Mouse (Mus musculus) hindbrain, postnatal 0 days (tissue): ENCODE data around the gene Corin. TPM values are rescaled to one million over a fixed set of nuclear protein-coding genes. Genes with fewer than 3 reads are reported as not detected.

Experiments used
- ATAC-seq: fragments of 200-750 bp; cut with Nextera tagmentation; 2 replicates; pipeline ENCODE4 v1.8.0; 2017; ENCODE audit warnings: mild to moderate bottlenecking, moderate TSS enrichment, moderate library complexity
- DNase-seq: peaks from one replicate; pipeline ENCODE4 v3.0.0-alpha.2; 2015; ENCODE audit warnings: low spot score
- H3K27ac ChIP-seq: fragments of 300-500 bp; sonication (generic); 2 replicates; pipeline ENCODE4 v1.5.1; 2014; ENCODE audit warnings: mild to moderate bottlenecking
- H3K27me3 ChIP-seq: fragments of 300-500 bp; sonication (generic); 2 replicates; pipeline ENCODE4 v1.6.1; 2014; ENCODE audit warnings: low read length, mixed read lengths; ENCODE audit not compliant: insufficient read depth
- H3K36me3 ChIP-seq: fragments of 300-500 bp; sonication (generic); 2 replicates; pipeline ENCODE4 v1.6.1; 2014; ENCODE audit warnings: low read length, mixed read lengths; ENCODE audit not compliant: insufficient read depth
- H3K4me1 ChIP-seq: fragments of 300-500 bp; sonication (generic); 2 replicates; pipeline ENCODE4 v1.6.1; 2014; ENCODE audit warnings: antibody characterized with exemption, low read length, mixed read lengths; ENCODE audit not compliant: insufficient read depth
- H3K4me2 ChIP-seq: fragments of 300-500 bp; sonication (generic); 2 replicates; pipeline ENCODE4 v1.6.1; 2014; ENCODE audit warnings: low read depth, mild to moderate bottlenecking, low read length, moderate library complexity, mixed read lengths
- H3K4me3 ChIP-seq: fragments of 300-500 bp; sonication (generic); 2 replicates; pipeline ENCODE4 v1.5.1; 2014; ENCODE audit warnings: low read length
- H3K9ac ChIP-seq: fragments of 300-500 bp; sonication (generic); replicated peaks from 2 replicates; pipeline ENCODE4 v1.6.1; 2014; ENCODE audit warnings: mild to moderate bottlenecking, low read length, moderate library complexity, mixed read lengths
- H3K9me3 ChIP-seq: fragments of 300-500 bp; sonication (generic); 2 replicates; pipeline ENCODE4 v1.6.1; 2016; ENCODE audit warnings: low read length, mixed read lengths
- CTCF ChIP-seq: IDR thresholded peaks from 2 replicates; pipeline ENCODE4 v1.5.1; 2016; ENCODE audit warnings: antibody characterized with exemption, control low read depth, low read depth
- WGBS: fragments of 180-500 bp; shearing (Covaris S2); extraction: QIAGEN DNeasy Blood & Tissue Kit; methylation state at CpG from one replicate; pipeline ENCODE4 v1.1.7; 2014; 5-methylcytosine and 5-hydroxymethylcytosine counted together
- polyA plus RNA-seq: library from polyadenylated mRNA; unstranded; fragments of >200 nt; fragmentation: Nextera tagmentation; extraction: Ambion mirVana; gene quantifications from 2 replicates; pipeline ENCODE4 v1.2.1, GENCODE M21; 2015
- total RNA-seq: library from RNA; depleted of rRNA; stranded (reverse); fragments of >200 nt; gene quantifications from 2 replicates; pipeline ENCODE4 v1.2.3, GENCODE M21; 2014

Corin gene
- total and polyA plus RNA-seq, 2 experiments from 2014 or later, result 0.71 to 1.1 TPM

- DNase-seq (no peak), ATAC-seq (no peak)
- no peak overlapping the region for H3K27ac ChIP-seq
- 74% methylated on average over 11 of the region's 11 CpGs for WGBS
- no peaks in the 10 kb centered on the region for H3K27me3 ChIP-seq
- H3K4me2 ChIP-seq, result no peak overlapping the region
- no peaks in the 10 kb centered on the region for H3K9me3 ChIP-seq
- no peaks in the 10 kb centered on the region for H3K36me3 ChIP-seq
- no peak overlapping the region for H3K9ac ChIP-seq
- H3K4me3 ChIP-seq, result no peak overlapping the region
- TF ChIP-seq CTCF, result 0 out of 2 replicates have a peak, but pooled peaks have one; percentile 7
- H3K4me1 ChIP-seq, result no peaks in the 10 kb centered on the region
Observed at GRCm38 (mm10) chr5:72443946-72444345, 60.3 kb downstream of the Corin start.

GRCm38 (mm10) chr5:72443007-72443406 lies 61.3 kb downstream of the Corin start:
- Histone ChIP-seq H3K4me3 (no peak overlapping the region), H3K36me3 (no peaks in the 10 kb centered on the region), H3K4me2 (no peak overlapping the region), H3K9ac (no peak overlapping the region), H3K9me3 (no peaks in the 10 kb centered on the region), H3K27me3 (no peaks in the 10 kb centered on the region), H3K27ac (no peak overlapping the region), H3K4me1 (no peaks in the 10 kb centered on the region)
- ATAC-seq, result no peak
- no peak for TF ChIP-seq CTCF
- DNase-seq, result no peak
- 72% methylated on average over 4 of the region's 4 CpGs for WGBS

GRCm38 (mm10) chr5:72441181-72441580 lies 63.1 kb downstream of the Corin start:
- no peak overlapping the region for H3K27ac ChIP-seq
- no peak overlapping the region for H3K4me2 ChIP-seq
- H3K4me1 ChIP-seq, result no peaks in the 10 kb centered on the region
- no peaks in the 10 kb centered on the region for H3K36me3 ChIP-seq
- H3K4me3 ChIP-seq, result no peak overlapping the region
- no peaks in the 10 kb centered on the region for H3K9me3 ChIP-seq
- no peaks in the 10 kb centered on the region for H3K27me3 ChIP-seq
- no peak for DNase-seq
- 78% methylated on average over 10 of the region's 10 CpGs for WGBS
- no peak overlapping the region for H3K9ac ChIP-seq
- no peak for TF ChIP-seq CTCF
- ATAC-seq, result no peak

- H3K27ac ChIP-seq, result no peak overlapping the region
- 92% methylated on average over 11 of the region's 11 CpGs for WGBS
- no peak for ATAC-seq
Observed at GRCm38 (mm10) chr5:72435085-72435484, 69.2 kb downstream of the Corin start.

GRCm38 (mm10) chr5:72431856-72432255 lies 72.4 kb downstream of the Corin start:
- Histone ChIP-seq H3K4me2 (no peak overlapping the region), H3K4me1 (no peaks in the 10 kb centered on the region), H3K4me3 (no peak overlapping the region), H3K9ac (no peak overlapping the region), H3K9me3 (no peaks in the 10 kb centered on the region), H3K27ac (no peak overlapping the region), H3K27me3 (no peaks in the 10 kb centered on the region), H3K36me3 (no peaks in the 10 kb centered on the region)
- DNase-seq (no peak), ATAC-seq (no peak)
- no peak for TF ChIP-seq CTCF
- WGBS, result 88% methylated on average over 3 of the region's 3 CpGs

More at GRCm38 (mm10) chr5:72435085-72435484, 69.2 kb downstream of the Corin start:
- no peak for TF ChIP-seq CTCF
- Histone ChIP-seq H3K4me3 (no peak overlapping the region), H3K9me3 (no peaks in the 10 kb centered on the region), H3K27me3 (no peaks in the 10 kb centered on the region), H3K36me3 (no peaks in the 10 kb centered on the region), H3K4me1 (no peaks in the 10 kb centered on the region), H3K9ac (no peak overlapping the region), H3K4me2 (no peak overlapping the region)
- DNase-seq, result no peak

- 83% methylated on average over 4 of the region's 4 CpGs for whole genome bisulfite sequencing
- Histone ChIP-seq H3K4me3 (no peak overlapping the region), H3K27ac (no peak overlapping the region), H3K36me3 (no peaks in the 10 kb centered on the region), H3K4me2 (no peak overlapping the region), H3K9me3 (no peaks in the 10 kb centered on the region), H3K9ac (no peak overlapping the region), H3K4me1 (no peaks in the 10 kb centered on the region), H3K27me3 (no peaks in the 10 kb centered on the region)
- ATAC-seq (no peak), DNase-seq (no peak)
- no peak for TF ChIP-seq CTCF
Observed at GRCm38 (mm10) chr5:72427556-72427955, 76.7 kb downstream of the Corin start.

- DNase-seq (no peak), ATAC-seq (no peak)
- Histone ChIP-seq H3K36me3 (no peaks in the 10 kb centered on the region), H3K9ac (no peak overlapping the region), H3K4me3 (no peak overlapping the region), H3K4me2 (no peak overlapping the region), H3K4me1 (no peaks in the 10 kb centered on the region), H3K27ac (no peak overlapping the region), H3K9me3 (no peaks in the 10 kb centered on the region), H3K27me3 (no peaks in the 10 kb centered on the region)
- no peak for TF ChIP-seq CTCF
Observed at GRCm38 (mm10) chr5:72425342-72426010, 78.8 kb downstream of the Corin start.
